Mouse (Mus musculus) frontal cortex, adult (tissue): ENCODE measurements around the gene Tlr5.
A peak's percentile ranks its signal among the peaks of the same experiment; 100 is the strongest.

ENCODE experiments used
- ATAC-seq: cut with Nextera tagmentation; 2 replicates; pipeline ENCODE4 v1.9.2; 2017; ENCODE audit warnings: mild to moderate bottlenecking, moderate library complexity, mixed read lengths; ENCODE audit not compliant: low TSS enrichment

Tlr5 gene

GRCm38 (mm10) chr1:182990092-182990762 lies 35.6 kb downstream of the Tlr5 start:
- no peak for ATAC-seq

DNA sequence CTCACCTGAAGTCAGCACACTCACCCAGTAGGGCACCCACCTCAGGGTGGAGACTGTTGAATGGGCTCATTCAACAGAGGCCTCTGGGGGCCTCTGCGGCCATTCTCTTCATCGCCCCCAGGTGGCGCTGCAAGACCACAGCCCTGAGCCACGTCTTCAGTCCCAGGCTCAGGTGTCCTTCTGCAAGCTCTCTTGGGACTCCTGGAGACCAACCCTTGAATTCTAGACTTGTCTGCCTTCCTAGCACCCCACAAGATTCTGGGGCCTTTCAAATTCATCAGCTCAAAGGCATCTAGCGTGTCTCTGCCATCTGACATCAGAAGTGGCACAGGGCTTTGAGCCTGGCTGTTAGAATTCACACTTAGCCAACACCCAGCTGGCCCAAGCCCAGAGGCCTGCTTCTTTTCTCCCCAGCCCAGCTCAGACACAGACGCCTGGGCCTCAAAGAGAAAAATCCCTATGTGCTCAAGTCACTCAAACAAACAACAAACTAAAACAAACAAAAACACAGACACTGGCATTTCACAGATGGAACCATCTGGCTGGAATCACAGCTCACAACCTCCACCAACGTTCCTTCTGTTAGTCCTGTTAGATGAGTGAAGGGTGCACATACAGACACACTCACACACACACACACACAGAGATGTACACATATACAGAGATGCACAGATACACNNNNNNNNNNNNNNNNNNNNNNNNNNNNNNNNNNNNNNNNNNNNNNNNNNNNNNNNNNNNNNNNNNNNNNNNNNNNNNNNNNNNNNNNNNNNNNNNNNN lies 36.6 kb downstream of the Tlr5 start:
- peak; percentile 89 for ATAC-seq
